Mouse (Mus musculus) heart, adult 2 months (tissue): ENCODE measurements around the gene Snrpg. TPM values are rescaled to one million over a fixed set of nuclear protein-coding genes. Genes with fewer than 3 reads are reported as not detected.

Source experiments
- DNase-seq, 2 experiments: peaks; one replicate each; pipeline ENCODE4 v3.0.0; 2021
- H3K27ac ChIP-seq: fragments of 200-600 bp; 2 replicates; pipeline ENCODE4 v1.8.1; 2022
- H3K27me3 ChIP-seq: fragments of 200-500 bp; 2 replicates; pipeline ENCODE4 v1.6.1; 2012; ENCODE audit warnings: mild to moderate bottlenecking, low read length, inconsistent platforms, mixed read lengths; ENCODE audit not compliant: control insufficient read depth, insufficient read depth
- H3K36me3 ChIP-seq: fragments of 200-500 bp; 2 replicates; pipeline ENCODE4 v1.6.1; 2012; ENCODE audit warnings: low read length, inconsistent platforms; ENCODE audit not compliant: control insufficient read depth, insufficient read depth
- H3K4me1 ChIP-seq: fragments of 200-500 bp; 2 replicates; pipeline ENCODE4 v1.6.1; 2011; ENCODE audit warnings: low read length; ENCODE audit not compliant: control insufficient read depth, insufficient read depth
- H3K4me3 ChIP-seq: fragments of 200-600 bp; 2 replicates; pipeline ENCODE4 v1.8.1; 2022
- H3K79me2 ChIP-seq: fragments of 200-500 bp; replicated peaks from 2 replicates; pipeline ENCODE4 v1.6.1; 2012; ENCODE audit warnings: mild to moderate bottlenecking, inconsistent platforms, low read length, moderate library complexity, mixed read lengths; ENCODE audit not compliant: control insufficient read depth, insufficient read depth
- H3K9ac ChIP-seq: fragments of 200-500 bp; 2 replicates; pipeline ENCODE4 v1.6.1; 2012; ENCODE audit warnings: low read depth, mild to moderate bottlenecking, control low read depth, inconsistent platforms, low read length, mixed read lengths
- CTCF ChIP-seq: fragments of 200-600 bp; IDR thresholded peaks from 2 replicates; pipeline ENCODE4 v1.8.1; 2022; ENCODE audit warnings: antibody characterized with exemption, mild to moderate bottlenecking, moderate library complexity
- EP300 ChIP-seq: fragments of 200-500 bp; IDR thresholded peaks from 2 replicates; pipeline ENCODE4 v1.6.1; 2011; ENCODE audit warnings: low read depth, low read length, control low read depth; ENCODE audit not compliant: insufficient read depth
- POLR2A ChIP-seq: fragments of 200-500 bp; IDR thresholded peaks from 2 replicates; pipeline ENCODE4 v1.6.1; 2011; ENCODE audit warnings: mild to moderate bottlenecking, low read depth, low read length, control low read depth; ENCODE audit not compliant: insufficient read depth
- WGBS: fragments of 180-500 bp; shearing (Covaris S2); methylation state at CpG from one replicate; pipeline ENCODE4 v1.1.7; 2018; 5-methylcytosine and 5-hydroxymethylcytosine counted together
- intact Hi-C: fragments of 180-260 bp; cut with DNase I; formaldehyde crosslinking; loops from one replicate; pipeline ENCODE4 v1.15.1; 2025
- polyA plus RNA-seq: library from polyadenylated mRNA; depleted of rRNA; stranded (reverse); fragments of >200 nt; gene quantifications from 2 replicates; pipeline ENCODE4 v1.2.3, GENCODE M21; 2012
- total RNA-seq, 2 experiments: library from RNA; stranded (reverse); gene quantifications; 2 replicates each; pipeline ENCODE4 v1.2.3; 2021

Gene Snrpg
- total and polyA plus RNA-seq, 3 experiments, result 22.7 to 42.0 (median 41.9) TPM

DNA sequence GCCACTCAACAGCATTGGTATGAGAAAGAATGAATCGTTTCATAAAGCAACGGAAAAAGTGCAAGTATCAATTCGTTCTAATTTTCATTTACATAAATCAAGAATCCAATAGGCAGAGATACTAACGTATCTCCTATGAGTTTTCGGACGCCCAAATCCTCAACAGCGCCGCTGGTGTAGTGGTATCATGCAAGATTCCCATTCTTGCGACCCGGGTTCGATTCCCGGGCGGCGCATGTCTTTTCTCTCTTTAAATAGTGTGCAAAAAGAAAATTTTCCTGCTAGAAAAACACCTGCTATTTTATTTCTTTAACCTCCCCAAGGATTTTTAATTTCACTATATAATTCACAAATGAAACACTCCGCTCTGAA is 32.6 kb downstream of the Snrpg start:
- Histone ChIP-seq H3K4me1 (peaks cover 4% of the 10 kb centered on the region), H3K27me3 (no peaks in the 10 kb centered on the region), H3K4me3 (peak overlapping the region; percentile 79), H3K27ac (peak overlapping the region; percentile 95), H3K36me3 (peaks cover 13% of the 10 kb centered on the region), H3K79me2 (no peaks in the 10 kb centered on the region), H3K9ac (no peak overlapping the region)
- DNase-seq, result peak in 1 of 2 experiments; percentile 91
- TF ChIP-seq CTCF (no peak), POLR2A (no peak), EP300 (no peak)
- 1% methylated on average over 15 of the region's 15 CpGs for WGBS
- intact Hi-C loops, result loop anchor here (2.0 to 5.0 kb wide), 3 partner anchors 35 to 276 kb away; partner anchors contain the start of gene C87436

GRCm38 (mm10) chr6:86404100-86404861 is 33.2 kb downstream of the Snrpg start, which contains the start of gene Tia1:
Gene Tia1, plus strand, starts transcription at chr6:86404219.
- under 1% methylated on average over 62 of the region's 62 CpGs for WGBS
- H3K4me1 ChIP-seq, result peaks cover 4% of the 10 kb centered on the region
- H3K4me3 ChIP-seq, result peak within 1 kb of the TSS; percentile 79
- H3K27ac ChIP-seq, result peak within 1 kb of the TSS; percentile 95
- intact Hi-C loops, result loop anchor here (2.0 to 5.0 kb wide), 3 partner anchors 35 to 277 kb away; partner anchors contain the start of gene C87436
- no peaks in the 10 kb centered on the region for H3K27me3 ChIP-seq
- DNase-seq, result peak; percentile 94 to 98
- no peaks in the 10 kb centered on the region for H3K79me2 ChIP-seq
- peak within 1 kb of the TSS; percentile 92 for H3K9ac ChIP-seq
- peak; percentile 67 for TF ChIP-seq POLR2A
- TF ChIP-seq CTCF, result no peak
- H3K36me3 ChIP-seq, result peaks cover 13% of the 10 kb centered on the region

GRCm38 (mm10) chr6:86404996-86405395 is 33.9 kb downstream of the Snrpg start:
- Histone ChIP-seq H3K27ac (peak overlapping the region; percentile 95), H3K36me3 (peaks cover 16% of the 10 kb centered on the region), H3K4me1 (peaks cover 4% of the 10 kb centered on the region), H3K4me3 (peak overlapping the region; percentile 79), H3K79me2 (no peaks in the 10 kb centered on the region), H3K27me3 (no peaks in the 10 kb centered on the region), H3K9ac (peak overlapping the region; percentile 63; the same call in 1 of the 2 replicates)
- WGBS, result under 1% methylated on average over 11 of the region's 11 CpGs
- TF ChIP-seq CTCF (no peak), EP300 (no peak), POLR2A (no peak)
- intact Hi-C loops, result loop anchor here (2.0 to 5.0 kb wide), 3 partner anchors 34 to 278 kb away; partner anchors contain the start of gene C87436
- DNase-seq, result no peak

- Histone ChIP-seq H3K4me1 (peaks cover 4% of the 10 kb centered on the region), H3K27me3 (no peaks in the 10 kb centered on the region), H3K79me2 (no peaks in the 10 kb centered on the region; the same call in 1 of the 2 replicates), H3K9ac (no peak overlapping the region), H3K27ac (no peak overlapping the region), H3K36me3 (peaks cover 16% of the 10 kb centered on the region), H3K4me3 (no peak overlapping the region)
- DNase-seq, result no peak
- no peak for TF ChIP-seq POLR2A
- TF ChIP-seq CTCF, result no peak
- no peak for TF ChIP-seq EP300
- intact Hi-C loops, result no loop called here
Observed at GRCm38 (mm10) chr6:86406306-86406705, 35.2 kb downstream of the Snrpg start.

- Histone ChIP-seq H3K9ac (no peak overlapping the region), H3K79me2 (no peaks in the 10 kb centered on the region), H3K27ac (no peak overlapping the region), H3K4me1 (no peaks in the 10 kb centered on the region), H3K4me3 (no peak overlapping the region), H3K36me3 (peaks cover 2% of the 10 kb centered on the region), H3K27me3 (no peaks in the 10 kb centered on the region)
- TF ChIP-seq EP300 (no peak), POLR2A (no peak), CTCF (no peak)
- intact Hi-C loops, result no loop called here
- no peak for DNase-seq
- WGBS, result 89% methylated on average over 6 of the region's 6 CpGs
Observed at GRCm38 (mm10) chr6:86418711-86419110, 47.6 kb downstream of the Snrpg start.

DNA sequence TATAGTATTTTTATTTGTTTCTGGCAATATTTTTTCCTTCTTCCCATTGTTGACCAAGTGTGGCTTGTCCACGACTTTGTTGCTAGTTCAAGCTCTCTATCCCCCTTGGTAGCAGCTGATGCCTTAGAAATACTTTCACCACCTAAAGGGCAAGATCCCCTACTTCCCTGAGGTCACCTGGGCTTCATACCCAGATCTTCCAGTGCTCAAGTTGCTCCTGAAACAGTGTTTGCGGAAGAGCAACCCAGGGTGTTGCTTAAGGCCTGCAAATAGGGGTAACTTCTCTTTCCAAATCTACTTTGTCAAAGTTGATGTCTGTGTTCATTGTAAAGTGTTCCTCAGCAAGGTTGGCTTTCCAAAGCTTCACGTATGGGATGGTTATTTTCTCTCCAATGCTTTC is 48.1 kb downstream of the Snrpg start:
- Histone ChIP-seq H3K4me1 (no peaks in the 10 kb centered on the region), H3K36me3 (peaks cover 2% of the 10 kb centered on the region), H3K27ac (no peak overlapping the region), H3K79me2 (no peaks in the 10 kb centered on the region), H3K4me3 (no peak overlapping the region), H3K27me3 (no peaks in the 10 kb centered on the region), H3K9ac (no peak overlapping the region)
- 90% methylated on average over 3 of the region's 3 CpGs for WGBS
- TF ChIP-seq EP300, result no peak
- no peak for TF ChIP-seq CTCF
- TF ChIP-seq POLR2A, result no peak
- DNase-seq, result no peak
- intact Hi-C loops, result no loop called here
